Mouse (Mus musculus): ENCODE measurements around the gene Alox8.

DNA sequence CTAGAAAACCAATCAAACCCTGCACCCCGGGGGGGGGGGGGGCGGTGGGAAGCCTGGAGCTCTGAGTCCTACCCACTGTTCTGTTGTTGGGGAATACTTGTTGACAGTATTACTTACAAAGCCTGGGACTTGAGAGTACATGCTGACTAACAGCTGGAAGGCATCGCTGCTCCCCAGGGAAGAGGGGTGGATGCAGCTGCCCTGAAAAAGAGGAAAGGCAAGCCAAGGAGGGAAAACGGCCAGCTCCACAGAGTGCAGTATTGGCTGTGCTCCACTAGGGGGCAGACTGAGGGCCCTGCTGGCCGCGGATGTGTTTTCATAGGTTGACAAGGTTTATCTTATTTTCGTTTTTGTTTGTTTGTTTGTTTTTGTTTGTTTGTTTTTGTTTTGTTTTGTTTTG lies 26.0 kb downstream of the Alox8 start:
- TF ChIP-seq CHD2 (IDR thresholded peaks at IDR 0.05; ENCODE audit: low read depth, low read length) (no peak), ZNF384 (IDR thresholded peaks at IDR 0.05; ENCODE audit: low read depth, low read length) (no peak), ZC3H11A (IDR thresholded peaks at IDR 0.05; ENCODE audit: borderline replicate concordance, low read depth, low read length) (no peak)

All from ES-E14 (cell line).